Mouse (Mus musculus) stomach, postnatal 0 days (tissue): Measurements from ENCODE around the gene C5ar2. TPM values are rescaled to one million over a fixed set of nuclear protein-coding genes. Genes with fewer than 3 reads are reported as not detected.
"Not testable (repeated sequence)": the region's sequence is repeated elsewhere in the genome, so short reads cannot be mapped to it uniquely, and the experiment has no call there.

ENCODE experiments used
- ATAC-seq: fragments of 200-750 bp; cut with Nextera tagmentation; 2 replicates; pipeline ENCODE4 v1.8.0; 2017; ENCODE audit not compliant: low FRiP score, low TSS enrichment
- DNase-seq: peaks from one replicate; pipeline ENCODE4 v3.0.0-alpha.2; 2016; ENCODE audit warnings: low spot score
- H3K27ac ChIP-seq: fragments of 300-500 bp; sonication (generic); replicated peaks from 2 replicates; pipeline ENCODE4 v1.5.1; 2014; ENCODE audit warnings: mild to moderate bottlenecking, control low read depth
- H3K27me3 ChIP-seq: fragments of 300-500 bp; sonication (generic); 2 replicates; pipeline ENCODE4 v1.6.1; 2014; ENCODE audit warnings: low read length; ENCODE audit not compliant: control insufficient read depth, insufficient read depth
- H3K36me3 ChIP-seq: fragments of 300-500 bp; sonication (generic); 2 replicates; pipeline ENCODE4 v1.6.1; 2014; ENCODE audit warnings: low read length, mixed read lengths; ENCODE audit not compliant: control insufficient read depth, insufficient read depth
- H3K4me1 ChIP-seq: fragments of 300-500 bp; sonication (generic); replicated peaks from 2 replicates; pipeline ENCODE4 v1.6.1; 2014; ENCODE audit warnings: antibody characterized with exemption; ENCODE audit not compliant: control insufficient read depth, insufficient read depth
- H3K4me2 ChIP-seq: fragments of 300-500 bp; sonication (generic); replicated peaks from 2 replicates; pipeline ENCODE4 v1.6.1; 2014; ENCODE audit warnings: low read depth, mild to moderate bottlenecking, control low read depth, moderate library complexity
- H3K4me3 ChIP-seq: fragments of 300-500 bp; sonication (generic); 2 replicates; pipeline ENCODE4 v1.5.1; 2014; ENCODE audit warnings: low read depth, low read length, control low read depth
- H3K9ac ChIP-seq: fragments of 300-500 bp; sonication (generic); 2 replicates; pipeline ENCODE4 v1.6.1; 2014; ENCODE audit warnings: mild to moderate bottlenecking, low read length, control low read depth, mixed read lengths
- H3K9me3 ChIP-seq: fragments of 300-500 bp; sonication (generic); 2 replicates; pipeline ENCODE4 v1.6.1; 2016; ENCODE audit warnings: low read length; ENCODE audit not compliant: control insufficient read depth
- CTCF ChIP-seq: IDR thresholded peaks from 2 replicates; pipeline ENCODE4 v1.5.1; 2016; ENCODE audit warnings: antibody characterized with exemption, low read depth, mild to moderate bottlenecking, moderate library complexity
- EP300 ChIP-seq: optimal IDR thresholded peaks from 2 replicates; pipeline ENCODE3; 2016; ENCODE audit warnings: antibody characterized with exemption
- WGBS: fragments of 180-500 bp; shearing (Covaris S2); extraction: QIAGEN DNeasy Blood & Tissue Kit; methylation state at CpG from one replicate; pipeline ENCODE4 v1.1.7; 2014; 5-methylcytosine and 5-hydroxymethylcytosine counted together
- polyA plus RNA-seq: library from polyadenylated mRNA; unstranded; fragments of >200 nt; fragmentation: Nextera tagmentation; extraction: Ambion mirVana; gene quantifications from 2 replicates; pipeline ENCODE4 v1.2.1, GENCODE M21; 2015

C5ar2 gene
- polyA plus RNA-seq, 1 experiment from 2014 or later, result 0.24 TPM

DNA sequence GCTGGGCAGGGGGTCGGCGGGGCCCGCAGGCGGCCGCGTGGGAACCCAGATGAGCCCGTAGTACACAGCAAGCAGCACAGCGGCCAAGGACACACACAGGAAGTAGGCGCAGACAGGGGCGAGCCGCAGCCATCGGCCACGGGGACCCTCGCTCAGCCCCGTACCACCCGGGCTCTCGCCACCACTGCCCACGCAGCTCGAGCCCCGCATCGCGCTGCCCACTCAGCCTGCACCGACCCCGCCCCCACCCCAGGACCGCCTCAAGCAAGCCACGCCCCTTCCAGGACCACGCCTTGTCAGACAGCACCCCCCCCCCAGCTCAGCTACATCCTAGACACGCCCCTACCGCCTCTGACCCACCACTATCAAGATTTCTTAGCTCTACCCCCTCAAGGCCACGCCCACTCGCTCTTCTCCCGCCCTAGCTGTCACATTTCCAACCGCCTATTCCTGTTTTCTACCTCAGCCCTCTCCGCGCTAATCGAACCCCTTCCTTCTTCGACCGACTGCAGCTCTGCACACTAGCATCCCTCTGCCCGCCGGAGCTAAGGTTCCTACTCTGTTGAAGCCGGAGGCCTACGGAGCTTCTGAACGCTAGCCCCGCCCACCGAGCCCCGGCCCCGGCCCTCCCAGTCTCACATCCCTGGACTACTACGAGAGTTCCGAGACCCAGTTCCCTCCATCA, 29.3 kb upstream of the C5ar2 start, which contains the start of gene Inafm1:
Gene Inafm1, minus strand, starts transcription at position 537 of the 685 bp plus-strand sequence.
- ATAC-seq, result peak; percentile 72
- Histone ChIP-seq H3K9me3 (no peaks in the 10 kb centered on the region), H3K4me2 (peak within 1 kb of the TSS; percentile 96), H3K4me3 (peak within 1 kb of the TSS; percentile 71), H3K27ac (peak within 1 kb of the TSS; percentile 96), H3K4me1 (0 out of 2 replicates have a peak, but pooled peaks cover 3% of the 10 kb centered on the region), H3K9ac (peak within 1 kb of the TSS; percentile 84), H3K27me3 (no peaks in the 10 kb centered on the region), H3K36me3 (peaks cover 20% of the 10 kb centered on the region)
- DNase-seq, result peak; percentile 95
- WGBS, result under 1% methylated on average over 42 of the region's 49 CpGs
- no peak for TF ChIP-seq CTCF
- TF ChIP-seq EP300, result no peak

GRCm38 (mm10) chr7:16272681-16273080, 28.7 kb upstream of the C5ar2 start:
- H3K4me1 ChIP-seq, result 0 out of 2 replicates have a peak, but pooled peaks cover 3% of the 10 kb centered on the region
- H3K9me3 ChIP-seq, result no peaks in the 10 kb centered on the region
- H3K27me3 ChIP-seq, result no peaks in the 10 kb centered on the region
- DNase-seq, result peak; percentile 93
- peak overlapping the region; percentile 71 for H3K4me3 ChIP-seq
- peak overlapping the region; percentile 96 for H3K4me2 ChIP-seq
- WGBS, result under 1% methylated on average over 28 of the region's 46 CpGs
- TF ChIP-seq EP300, result no peak
- peak; percentile 44 for TF ChIP-seq CTCF
- H3K36me3 ChIP-seq, result peaks cover 16% of the 10 kb centered on the region
- peak overlapping the region; percentile 96 for H3K27ac ChIP-seq
- peak; percentile 87 for ATAC-seq
- H3K9ac ChIP-seq, result peak overlapping the region; percentile 84

- Histone ChIP-seq H3K4me1 (0 out of 2 replicates have a peak, but pooled peaks cover 3% of the 10 kb centered on the region), H3K9ac (no peak overlapping the region), H3K27me3 (no peaks in the 10 kb centered on the region), H3K27ac (no peak overlapping the region), H3K9me3 (no peaks in the 10 kb centered on the region), H3K4me2 (no peak overlapping the region), H3K4me3 (no peak overlapping the region), H3K36me3 (peaks cover 11% of the 10 kb centered on the region)
- no peak for DNase-seq
- 72% methylated on average over 1 of the region's 1 CpGs for WGBS
- TF ChIP-seq EP300 (no peak), CTCF (no peak)
- no peak for ATAC-seq
These were observed 27.2 kb upstream of the C5ar2 start for GRCm38 (mm10) chr7:16271139-16271538.

GRCm38 (mm10) chr7:16266593-16266992, 22.6 kb upstream of the C5ar2 start:
- H3K4me2 ChIP-seq, DNase-seq, H3K9ac ChIP-seq, ATAC-seq, H3K4me1 ChIP-seq, H3K4me3 ChIP-seq, H3K9me3 ChIP-seq, H3K36me3 ChIP-seq, H3K27me3 ChIP-seq, H3K27ac ChIP-seq: not testable (repeated sequence)
- 77% methylated on average over 7 of the region's 7 CpGs for WGBS

- H3K9ac ChIP-seq, result no peak overlapping the region
- ATAC-seq, result no peak
- H3K4me3 ChIP-seq, result no peak overlapping the region
- no peaks in the 10 kb centered on the region for H3K36me3 ChIP-seq
- WGBS, result 84% methylated on average over 11 of the region's 11 CpGs
- no peaks in the 10 kb centered on the region for H3K27me3 ChIP-seq
- no peak for TF ChIP-seq CTCF
- no peak for TF ChIP-seq EP300
- DNase-seq, result no peak
- H3K4me2 ChIP-seq, result no peak overlapping the region
- no peaks in the 10 kb centered on the region for H3K4me1 ChIP-seq
- H3K9me3 ChIP-seq, result no peaks in the 10 kb centered on the region
- H3K27ac ChIP-seq, result no peak overlapping the region
These were observed 21.9 kb upstream of the C5ar2 start for GRCm38 (mm10) chr7:16265856-16266255.

GRCm38 (mm10) chr7:16263843-16264242, 19.9 kb upstream of the C5ar2 start:
- Histone ChIP-seq H3K36me3 (no peaks in the 10 kb centered on the region), H3K27ac (no peak overlapping the region), H3K9me3 (no peaks in the 10 kb centered on the region), H3K4me2 (no peak overlapping the region), H3K4me1 (no peaks in the 10 kb centered on the region), H3K9ac (no peak overlapping the region), H3K27me3 (no peaks in the 10 kb centered on the region), H3K4me3 (no peak overlapping the region)
- DNase-seq (no peak), ATAC-seq (no peak)
- WGBS, result 81% methylated on average over 5 of the region's 5 CpGs
- TF ChIP-seq EP300 (no peak), CTCF (no peak)
